8 mouse cellular contexts compared by ENCODE assay signal in genomic region chr16:58670643-58671042, GRCm38 (mm10). TPM values are rescaled to one million over a fixed set of nuclear protein-coding genes. Genes with fewer than 3 reads are reported as not detected.
DNase-seq lines count a peak whose midpoint lies in the region; ATAC-seq and TF ChIP-seq lines count a peak whose summit lies in the region.

No protein-coding gene starts in this region.

- peak overlapping the region; percentile 82 for H3K9ac ChIP-seq in neural tube, embryonic 11.5 days (ENCODE audit: low read length)
- peak overlapping the region; percentile 86 for H3K9ac ChIP-seq in embryonic facial prominence, embryonic 13.5 days
- H3K9ac ChIP-seq in kidney, postnatal 0 days (ENCODE audit: low read depth, low read length) = peak overlapping the region; percentile 81

- WGBS in neural tube, embryonic 11.5 days = 0% methylated on average over 25 of the region's 25 CpGs
- 0% methylated on average over 25 of the region's 25 CpGs for WGBS in embryonic facial prominence, embryonic 13.5 days
- WGBS in kidney, postnatal 0 days = under 1% methylated on average over 25 of the region's 25 CpGs

- peak overlapping the region; percentile 88 for H3K4me2 ChIP-seq in neural tube, embryonic 11.5 days (ENCODE audit: low read depth)
- H3K4me2 ChIP-seq in embryonic facial prominence, embryonic 13.5 days = peak overlapping the region; percentile 80
- peak overlapping the region; percentile 91 for H3K4me2 ChIP-seq in kidney, postnatal 0 days (ENCODE audit: low read length)
- H3K4me2 ChIP-seq in myocyte (ENCODE audit: low read depth) = peak overlapping the region; percentile 78

- no peaks in the 10 kb centered on the region for H3K4me1 ChIP-seq in neural tube, embryonic 11.5 days (ENCODE audit: control insufficient read depth, insufficient read depth, low read length)
- H3K4me1 ChIP-seq in embryonic facial prominence, embryonic 13.5 days = peaks cover 13% of the 10 kb centered on the region
- H3K4me1 ChIP-seq in kidney, postnatal 0 days (replicated peaks; ENCODE audit: insufficient read depth, low read length) = 0 out of 2 replicates have a peak, but pooled peaks cover 2% of the 10 kb centered on the region

- peak overlapping the region; percentile 67 for H3ac ChIP-seq in myocyte (ENCODE audit: control insufficient read depth, insufficient read length)

- H3K79me2 ChIP-seq in myocyte (ENCODE audit: control insufficient read depth, insufficient read depth) = peaks cover 15% of the 10 kb centered on the region

- H3K27ac ChIP-seq in neural tube, embryonic 11.5 days (ENCODE audit: low read depth, low read length) = peak overlapping the region; percentile 49; the same call in 1 of the 2 replicates
- peak overlapping the region; percentile 81 for H3K27ac ChIP-seq in embryonic facial prominence, embryonic 13.5 days
- peak overlapping the region; percentile 82 for H3K27ac ChIP-seq in kidney, postnatal 0 days

- no peak for DNase-seq in neural tube, embryonic 11.5 days (ENCODE audit: low spot score)
- no peak for DNase-seq in neural tube, embryonic 10.5 days (ENCODE audit: extremely low spot score, low spot score)
- DNase-seq in kidney, postnatal 0 days (ENCODE audit: low spot score) = no peak
- DNase-seq in T-cell, adult 2 months (ENCODE audit: low spot score) = no peak
- no peak for DNase-seq in urinary bladder, postnatal 25 days (ENCODE audit: low spot score)

- H3K27me3 ChIP-seq in neural tube, embryonic 11.5 days (ENCODE audit: control insufficient read depth, insufficient read depth, low read length) = no peaks in the 10 kb centered on the region
- H3K27me3 ChIP-seq in embryonic facial prominence, embryonic 13.5 days = no peaks in the 10 kb centered on the region
- no peaks in the 10 kb centered on the region for H3K27me3 ChIP-seq in kidney, postnatal 0 days (ENCODE audit: insufficient read depth, low read length)
- H3K27me3 ChIP-seq in myocyte (ENCODE audit: control insufficient read depth, insufficient read depth, insufficient read length) = no peaks in the 10 kb centered on the region

- H3K4me3 ChIP-seq in neural tube, embryonic 11.5 days (ENCODE audit: low read depth, low read length) = peak overlapping the region; percentile 75
- H3K4me3 ChIP-seq in embryonic facial prominence, embryonic 13.5 days = peak overlapping the region; percentile 94
- H3K4me3 ChIP-seq in kidney, postnatal 0 days (replicated peaks; ENCODE audit: low read depth, low read length) = peak overlapping the region; percentile 99
- peak overlapping the region; percentile 67 for H3K4me3 ChIP-seq in myocyte

- no peaks in the 10 kb centered on the region for H3K9me3 ChIP-seq in neural tube, embryonic 11.5 days (ENCODE audit: control insufficient read depth, low read length)
- no peaks in the 10 kb centered on the region for H3K9me3 ChIP-seq in embryonic facial prominence, embryonic 13.5 days
- no peaks in the 10 kb centered on the region for H3K9me3 ChIP-seq in kidney, postnatal 0 days (replicated peaks; ENCODE audit: low read length)

- peak; percentile 30; the same call in 1 of the 2 replicates for TF ChIP-seq CTCF in kidney, postnatal 0 days (IDR thresholded peaks at IDR 0.05; ENCODE audit: low read depth)

- TF ChIP-seq POLR2A in myocyte (IDR thresholded peaks at IDR 0.05; ENCODE audit: insufficient read length, low read depth) = no peak

- H3K36me3 ChIP-seq in neural tube, embryonic 11.5 days (ENCODE audit: control insufficient read depth, insufficient read depth, low read length) = peaks cover 5% of the 10 kb centered on the region; the same call in 1 of the 2 replicates
- H3K36me3 ChIP-seq in embryonic facial prominence, embryonic 13.5 days = peaks cover 24% of the 10 kb centered on the region
- H3K36me3 ChIP-seq in kidney, postnatal 0 days (ENCODE audit: insufficient read depth, low read length) = peaks cover 16% of the 10 kb centered on the region; the same call in 1 of the 2 replicates
- H3K36me3 ChIP-seq in myocyte (ENCODE audit: control insufficient read depth, insufficient read depth) = peaks cover 17% of the 10 kb centered on the region

- ATAC-seq in neural tube, embryonic 11.5 days (ENCODE audit: insufficient read depth, low FRiP score, low TSS enrichment) = no peak
- ATAC-seq in embryonic facial prominence, embryonic 13.5 days (ENCODE audit: insufficient number of reproducible peaks, insufficient read depth, low FRiP score, low TSS enrichment, low read depth) = no peak; the same call in none of the 2 replicates
- ATAC-seq in kidney, postnatal 0 days (replicated peaks; ENCODE audit: low FRiP score, low read depth) = peak; percentile 51
- ATAC-seq in monocyte, adult 5-6 weeks (replicated peaks; ENCODE audit: insufficient number of reproducible peaks, low FRiP score, low TSS enrichment, poor library complexity, severe bottlenecking) = no peak

TF ChIP-seq in myocyte, 11 proteins besides CTCF, POLR2A, EP300 and RAD21:
- TF ChIP-seq TCF3 (IDR thresholded peaks at IDR 0.05; ENCODE audit: insufficient read length, low read depth) (no peak), MYOD1 (IDR thresholded peaks at IDR 0.05; ENCODE audit: control insufficient read depth in 1 of 3, insufficient read length in 2 of 3, low read depth in 2 of 3) (no peak), MYOG (IDR thresholded peaks at IDR 0.05; ENCODE audit: control insufficient read depth in 1 of 3, insufficient read depth in 1 of 3, insufficient read length in 2 of 3, low read depth in 2 of 3) (no peak), MAX (IDR thresholded peaks at IDR 0.05; ENCODE audit: low read depth) (no peak), E2F4 (IDR thresholded peaks at IDR 0.05; ENCODE audit: insufficient read depth) (no peak), USF1 (IDR thresholded peaks at IDR 0.05; ENCODE audit: low read depth) (no peak), SRF (IDR thresholded peaks at IDR 0.05; ENCODE audit: control insufficient read depth, insufficient read length, low read depth) (no peak), CEBPB (IDR thresholded peaks at IDR 0.05; ENCODE audit: insufficient read depth, poor library complexity, severe bottlenecking) (no peak), REST (IDR thresholded peaks at IDR 0.05; ENCODE audit: insufficient read depth, insufficient read length) (no peak), TCF12 (IDR thresholded peaks at IDR 0.05; ENCODE audit: insufficient read depth, poor library complexity, severe bottlenecking) (no peak), POLR2AphosphoS2 (IDR thresholded peaks at IDR 0.05; ENCODE audit: insufficient read length, low read depth) (no peak)

RNA-seq across cellular contexts. Expression of gene Cpox, which starts 0.6 kb away (rescaled TPM):
- polyA plus RNA-seq in neural tube, embryonic 11.5 days (2014; fragmentation: Nextera tagmentation; extraction: Ambion mirVana) = 22.3 and 23.1 TPM in 2 replicates
- 21.0 and 28.3 TPM in 2 replicates for polyA plus RNA-seq in embryonic facial prominence, embryonic 13.5 days (2015; fragmentation: Nextera tagmentation; extraction: Ambion mirVana)
- 40.9 and 46.7 TPM in 2 replicates for polyA plus RNA-seq in kidney, postnatal 0 days (2015; fragmentation: Nextera tagmentation; extraction: Ambion mirVana)
- polyA plus RNA-seq in myocyte (2012; fragmentation: generic; extraction: Trizol) = 20.0 TPM
- total RNA-seq in monocyte, adult 5-6 weeks (2017) = 7.1 to 14.9 TPM (median 10.7 TPM) in 3 replicates

RNA-seq across cellular contexts. Expression of gene E330017A01Rik, which starts 32.1 kb away (rescaled TPM):
- not detected in 2 replicates for polyA plus RNA-seq in neural tube, embryonic 11.5 days (2014; fragmentation: Nextera tagmentation; extraction: Ambion mirVana)
- not detected in 2 replicates for polyA plus RNA-seq in embryonic facial prominence, embryonic 13.5 days (2015; fragmentation: Nextera tagmentation; extraction: Ambion mirVana)
- not detected in 2 replicates for polyA plus RNA-seq in kidney, postnatal 0 days (2015; fragmentation: Nextera tagmentation; extraction: Ambion mirVana)
- not detected for polyA plus RNA-seq in myocyte (2012; fragmentation: generic; extraction: Trizol)
- not detected in 3 replicates for total RNA-seq in monocyte, adult 5-6 weeks (2017)

RNA-seq across cellular contexts. Expression of gene Gpr15, which starts 48.2 kb away (rescaled TPM):
- not detected in 2 replicates for polyA plus RNA-seq in neural tube, embryonic 11.5 days (2014; fragmentation: Nextera tagmentation; extraction: Ambion mirVana)
- 0.21 TPM in 1 of 2 replicates, not detected in the other for polyA plus RNA-seq in embryonic facial prominence, embryonic 13.5 days (2015; fragmentation: Nextera tagmentation; extraction: Ambion mirVana)
- not detected in 2 replicates for polyA plus RNA-seq in kidney, postnatal 0 days (2015; fragmentation: Nextera tagmentation; extraction: Ambion mirVana)
- polyA plus RNA-seq in myocyte (2012; fragmentation: generic; extraction: Trizol) = not detected
- total RNA-seq in monocyte, adult 5-6 weeks (2017) = 1.7 TPM in 1 of 3 replicates, not detected in the others

RNA-seq across cellular contexts. Expression of gene Gm813, which starts 53.9 kb away (rescaled TPM):
- polyA plus RNA-seq in neural tube, embryonic 11.5 days (2014; fragmentation: Nextera tagmentation; extraction: Ambion mirVana) = not detected in 2 replicates
- not detected in 2 replicates for polyA plus RNA-seq in embryonic facial prominence, embryonic 13.5 days (2015; fragmentation: Nextera tagmentation; extraction: Ambion mirVana)
- polyA plus RNA-seq in kidney, postnatal 0 days (2015; fragmentation: Nextera tagmentation; extraction: Ambion mirVana) = not detected in 2 replicates
- polyA plus RNA-seq in myocyte (2012; fragmentation: generic; extraction: Trizol) = not detected
- total RNA-seq in monocyte, adult 5-6 weeks (2017) = not detected in 3 replicates

RNA-seq across cellular contexts. Expression of gene Cldnd1, which starts 57.1 kb away (rescaled TPM):
- 132 and 136 TPM in 2 replicates for polyA plus RNA-seq in neural tube, embryonic 11.5 days (2014; fragmentation: Nextera tagmentation; extraction: Ambion mirVana)
- 134 and 153 TPM in 2 replicates for polyA plus RNA-seq in embryonic facial prominence, embryonic 13.5 days (2015; fragmentation: Nextera tagmentation; extraction: Ambion mirVana)
- polyA plus RNA-seq in kidney, postnatal 0 days (2015; fragmentation: Nextera tagmentation; extraction: Ambion mirVana) = 101 and 106 TPM in 2 replicates
- polyA plus RNA-seq in myocyte (2012; fragmentation: generic; extraction: Trizol) = 68.1 TPM
- total RNA-seq in monocyte, adult 5-6 weeks (2017) = 14.5 to 60.0 TPM (median 53.1 TPM) in 3 replicates
